Mouse (Mus musculus) MEL (cell line): ENCODE results near the gene Stra6. TPM values are rescaled to one million over a fixed set of nuclear protein-coding genes. Genes with fewer than 3 reads are reported as not detected.

Experiments used
- DNase-seq: peaks from one replicate; pipeline ENCODE4 v3.0.0; 2011; ENCODE audit warnings: low read depth, low spot score
- H3K27ac ChIP-seq: 2 replicates; pipeline ENCODE4 v1.5.1; 2012; ENCODE audit warnings: low read depth, mild to moderate bottlenecking, control low read depth, low read length, moderate library complexity; ENCODE audit not compliant: control insufficient read depth
- H3K27me3 ChIP-seq, 2 experiments: fragments of 150-350 bp in 1 of 2; sonication (generic) in 1 of 2; 2 replicates each; pipeline ENCODE4 v1.6.1; 2012; ENCODE audit warnings: low read length in 2 of 2, mild to moderate bottlenecking in 2 of 2, improper control_type of control experiment in 1 of 2, moderate library complexity in 1 of 2; ENCODE audit not compliant: insufficient read depth in 2 of 2, control insufficient read depth in 1 of 2
- H3K36me3 ChIP-seq, 2 experiments: 2 replicates each; pipeline ENCODE4 v1.6.1; 2012 to 2014; ENCODE audit warnings: low read length in 2 of 2, improper control_type of control experiment in 1 of 2, inconsistent platforms in 1 of 2, mild to moderate bottlenecking in 1 of 2; ENCODE audit not compliant: insufficient read depth in 2 of 2, control insufficient read depth in 1 of 2
- H3K4me1 ChIP-seq, 2 experiments: fragments of 150-350 bp in 1 of 2; sonication (generic) in 1 of 2; 2 replicates each; pipeline ENCODE4 v1.6.1; 2012; ENCODE audit warnings: low read length in 2 of 2, improper control_type of control experiment in 1 of 2, mild to moderate bottlenecking in 1 of 2; ENCODE audit not compliant: insufficient read depth in 2 of 2, control insufficient read depth in 1 of 2
- H3K4me3 ChIP-seq, 2 experiments: fragments of 150-350 bp in 1 of 2; sonication (generic) in 1 of 2; 2 replicates each; pipeline ENCODE4 v1.5.1; 2012; ENCODE audit warnings: low read depth in 2 of 2, low read length in 2 of 2, mild to moderate bottlenecking in 2 of 2, moderate library complexity in 2 of 2, control low read depth in 1 of 2, improper control_type of control experiment in 1 of 2; ENCODE audit not compliant: control insufficient read depth in 1 of 2, insufficient read depth in 1 of 2
- H3K79me2 ChIP-seq: 2 replicates; pipeline ENCODE4 v1.6.1; 2012; ENCODE audit warnings: mild to moderate bottlenecking, low read length, moderate library complexity; ENCODE audit not compliant: control insufficient read depth, poor library complexity, insufficient read depth
- H3K9ac ChIP-seq: 2 replicates; pipeline ENCODE4 v1.6.1; 2012; ENCODE audit warnings: low read depth, mild to moderate bottlenecking, control low read depth, low read length, moderate library complexity; ENCODE audit not compliant: control insufficient read depth, poor library complexity, severe bottlenecking
- H3K9me3 ChIP-seq: fragments of 150-350 bp; sonication (generic); replicated peaks from 2 replicates; pipeline ENCODE4 v1.6.1; 2012; ENCODE audit warnings: mild to moderate bottlenecking, low read length, improper control_type of control experiment, moderate library complexity; ENCODE audit not compliant: insufficient read depth
- EP300 ChIP-seq, 2 experiments: IDR thresholded peaks; 2 replicates each; pipeline ENCODE4 v1.6.1; 2011; ENCODE audit warnings: improper control_type of control experiment in 2 of 2, low read length in 2 of 2, low read depth in 1 of 2, mild to moderate bottlenecking in 1 of 2
- HCFC1 ChIP-seq: IDR thresholded peaks from 2 replicates; pipeline ENCODE4 v1.6.1; 2012; ENCODE audit warnings: low read depth, mild to moderate bottlenecking, inconsistent platforms, low read length, improper control_type of control experiment, moderate library complexity
- JUND ChIP-seq: IDR thresholded peaks from 2 replicates; pipeline ENCODE4 v1.6.1; 2011; ENCODE audit warnings: low read depth, mild to moderate bottlenecking, improper control_type of control experiment, low read length
- KAT2A ChIP-seq: conservative IDR thresholded peaks from 2 replicates; pipeline ENCODE4 v1.6.1; 2012; ENCODE audit warnings: low read depth, low read length, improper control_type of control experiment, inconsistent platforms
- MAX ChIP-seq: IDR thresholded peaks from 2 replicates; pipeline ENCODE4 v1.6.1; 2011; ENCODE audit warnings: low read length, improper control_type of control experiment
- MAZ ChIP-seq: IDR thresholded peaks from 2 replicates; pipeline ENCODE4 v1.6.1; 2012; ENCODE audit warnings: low read depth, mild to moderate bottlenecking, inconsistent platforms, low read length, improper control_type of control experiment
- MXI1 ChIP-seq: IDR thresholded peaks from 2 replicates; pipeline ENCODE4 v1.6.1; 2011; ENCODE audit warnings: mild to moderate bottlenecking, low read depth, low read length, improper control_type of control experiment
- MYB ChIP-seq: IDR thresholded peaks from 2 replicates; pipeline ENCODE4 v1.6.1; 2011; ENCODE audit warnings: mild to moderate bottlenecking, low read depth, low read length, improper control_type of control experiment
- POLR2A ChIP-seq, 2 experiments: IDR thresholded peaks; 2 replicates each; pipeline ENCODE4 v1.6.1; 2011 to 2012; ENCODE audit warnings: low read length in 2 of 2, mild to moderate bottlenecking in 2 of 2, control low read depth in 1 of 2, improper control_type of control experiment in 1 of 2, low read depth in 1 of 2, moderate library complexity in 1 of 2; ENCODE audit not compliant: control insufficient read depth in 1 of 2, insufficient read depth in 1 of 2, poor library complexity in 1 of 2
- POLR2AphosphoS2 ChIP-seq: IDR thresholded peaks from 2 replicates; pipeline ENCODE4 v1.6.1; 2011; ENCODE audit warnings: low read length, improper control_type of control experiment
- POLR2AphosphoS5 ChIP-seq: IDR thresholded peaks from 2 replicates; pipeline ENCODE4 v1.6.1; 2012; ENCODE audit warnings: low read depth, borderline replicate concordance, mild to moderate bottlenecking, inconsistent platforms, low read length, moderate library complexity, mixed read lengths
- RAD21 ChIP-seq: IDR thresholded peaks from 2 replicates; pipeline ENCODE4 v1.6.1; 2011; ENCODE audit warnings: mild to moderate bottlenecking, low read depth, low read length, improper control_type of control experiment
- SMC3 ChIP-seq: IDR thresholded peaks from 2 replicates; pipeline ENCODE4 v1.6.1; 2011; ENCODE audit warnings: low read depth, low read length, improper control_type of control experiment
- TAL1 ChIP-seq: IDR thresholded peaks from 2 replicates; pipeline ENCODE4 v1.6.1; 2012; ENCODE audit warnings: mild to moderate bottlenecking, inconsistent platforms, low read length, moderate library complexity, mixed read lengths
- TBP ChIP-seq: IDR thresholded peaks from 2 replicates; pipeline ENCODE4 v1.8.0; 2011; ENCODE audit warnings: low read depth, low read length, improper control_type of control experiment
- TCF12 ChIP-seq: IDR thresholded peaks from 2 replicates; pipeline ENCODE4 v1.6.1; 2014; ENCODE audit warnings: low read depth, mild to moderate bottlenecking, inconsistent platforms, low read length, improper control_type of control experiment, moderate library complexity
- UBTF ChIP-seq: IDR thresholded peaks from 2 replicates; pipeline ENCODE4 v1.6.1; 2012; ENCODE audit warnings: low read depth, mild to moderate bottlenecking, inconsistent platforms, low read length, improper control_type of control experiment, moderate library complexity, borderline replicate concordance; ENCODE audit not compliant: insufficient read depth
- USF2 ChIP-seq, 2 experiments: IDR thresholded peaks; 2 replicates each; pipeline ENCODE4 v1.6.1; 2011 to 2012; ENCODE audit warnings: improper control_type of control experiment in 2 of 2, low read length in 2 of 2, borderline replicate concordance in 1 of 2, inconsistent platforms in 1 of 2, low read depth in 1 of 2, mild to moderate bottlenecking in 1 of 2; ENCODE audit not compliant: insufficient read depth in 1 of 2
- ZKSCAN1 ChIP-seq: IDR thresholded peaks from 2 replicates; pipeline ENCODE4 v1.6.1; 2012; ENCODE audit warnings: low read depth, mild to moderate bottlenecking, inconsistent platforms, low read length, improper control_type of control experiment, moderate library complexity
- ZNF384 ChIP-seq: IDR thresholded peaks from 2 replicates; pipeline ENCODE4 v1.6.1; 2012; ENCODE audit warnings: low read depth, mild to moderate bottlenecking, inconsistent platforms, low read length, improper control_type of control experiment
- polyA plus RNA-seq, 2 experiments: library from polyadenylated mRNA; stranded (reverse) in 1 of 2; unstranded in 1 of 2; fragments of >175 nt in 1 of 2; fragments of >200 nt in 1 of 2; gene quantifications; 2 replicates each; pipeline versions ENCODE4 v1.2.1 to v1.2.4; 2012; ENCODE audit warnings: low replicate concordance in 2 of 2, low read depth in 1 of 2; ENCODE audit not compliant: insufficient read length in 2 of 2, insufficient read depth in 1 of 2, missing spikeins in 1 of 2
- total RNA-seq: library from RNA; depleted of rRNA; stranded (reverse); fragments of 300-350 nt; gene quantifications from 2 replicates; pipeline ENCODE4 v1.2.3, GENCODE M21; 2012

Stra6 gene
- total and polyA plus RNA-seq, 3 experiments: not detected

- TF ChIP-seq MXI1: no peak
- no peak for TF ChIP-seq POLR2AphosphoS2
- no peak for TF ChIP-seq ZKSCAN1
- no peak for DNase-seq
- H3K4me3 ChIP-seq: no peak overlapping the region
- no peak overlapping the region for H3K9ac ChIP-seq
- no peaks in the 10 kb centered on the region for H3K36me3 ChIP-seq
- H3K27ac ChIP-seq: no peak overlapping the region
- no peaks in the 10 kb centered on the region for H3K4me1 ChIP-seq
- H3K9me3 ChIP-seq: no peaks in the 10 kb centered on the region
- peaks cover 4 to 25% of the 10 kb centered on the region in 2 experiments; a peak in 3 of 4 replicates for H3K27me3 ChIP-seq
- H3K79me2 ChIP-seq: no peaks in the 10 kb centered on the region
These were observed 72.3 kb downstream of the Stra6 start for GRCm38 (mm10) chr9:58135921-58136321.

- Histone ChIP-seq H3K27me3 (peaks cover 3 to 25% of the 10 kb centered on the region in 2 experiments), H3K9ac (no peak overlapping the region), H3K4me1 (no peaks in the 10 kb centered on the region), H3K27ac (no peak overlapping the region), H3K79me2 (no peaks in the 10 kb centered on the region), H3K9me3 (no peaks in the 10 kb centered on the region), H3K4me3 (no peak overlapping the region), H3K36me3 (no peaks in the 10 kb centered on the region)
- TF ChIP-seq UBTF (no peak), RAD21 (no peak), TAL1 (no peak), ZNF384 (no peak), MAX (no peak), MYB (no peak), SMC3 (no peak), HCFC1 (no peak), TBP (no peak), KAT2A (no peak), EP300 (IDR thresholded peaks at IDR 0.05; ENCODE audit: low read depth in 1 of 2, low read length in 2 of 2) (no peak), USF2 (IDR thresholded peaks at IDR 0.05; ENCODE audit: borderline replicate concordance in 1 of 2, insufficient read depth in 1 of 2, low read depth in 1 of 2, low read length in 2 of 2) (no peak), JUND (no peak), POLR2AphosphoS5 (no peak), TCF12 (no peak), MAZ (no peak), POLR2A (IDR thresholded peaks at IDR 0.05; ENCODE audit: control insufficient read depth in 1 of 2, insufficient read depth in 1 of 2, low read depth in 1 of 2, low read length in 2 of 2, poor library complexity in 1 of 2) (no peak)
- no peak for DNase-seq
These were observed 76.4 kb downstream of the Stra6 start for GRCm38 (mm10) chr9:58139947-58140346.
